Mouse (Mus musculus) forelimb bud, embryonic 11.5 days (tissue): ENCODE measurements around the gene Wrnip1.
A peak's percentile ranks its signal among the peaks of the same experiment; 100 is the strongest.

Experiments used
- DNase-seq: peaks from one replicate; pipeline ENCODE4 v3.0.0-alpha.2; 2012; ENCODE audit warnings: low read depth, low spot score

Gene Wrnip1

GRCm38 (mm10) chr13:32801693-32802221 is at the start of gene Wrnip1:
Gene Wrnip1, plus strand, starts transcription at chr13:32802038.
- peak; percentile 99 for DNase-seq

GRCm38 (mm10) chr13:32752066-32752657 is 49.7 kb upstream of the Wrnip1 start:
- DNase-seq = no peak

- DNase-seq = no peak
Observed at GRCm38 (mm10) chr13:32759036-32759435, 42.8 kb upstream of the Wrnip1 start.

- DNase-seq = no peak
Observed at GRCm38 (mm10) chr13:32760795-32761194, 41.0 kb upstream of the Wrnip1 start.

GRCm38 (mm10) chr13:32763141-32763540 is 38.7 kb upstream of the Wrnip1 start:
- DNase-seq = no peak

GRCm38 (mm10) chr13:32764448-32764847 is 37.4 kb upstream of the Wrnip1 start:
- no peak for DNase-seq

GRCm38 (mm10) chr13:32768104-32768503 is 33.7 kb upstream of the Wrnip1 start:
- DNase-seq = peak; percentile 69

- no peak for DNase-seq
Observed at GRCm38 (mm10) chr13:32769960-32770359, 31.9 kb upstream of the Wrnip1 start.

- DNase-seq = no peak
Observed at GRCm38 (mm10) chr13:32775889-32776288, 25.9 kb upstream of the Wrnip1 start.

GRCm38 (mm10) chr13:32776350-32776749 is 25.5 kb upstream of the Wrnip1 start:
- DNase-seq = no peak

- DNase-seq = no peak
Observed at GRCm38 (mm10) chr13:32778861-32779260, 23.0 kb upstream of the Wrnip1 start.

GRCm38 (mm10) chr13:32783055-32783454 is 18.8 kb upstream of the Wrnip1 start:
- DNase-seq = no peak

- DNase-seq = no peak
Observed at GRCm38 (mm10) chr13:32783816-32784215, 18.0 kb upstream of the Wrnip1 start, which contains the start of gene Mylk4. Gene Mylk4, minus strand, starts transcription at chr13:32783954.

- DNase-seq = no peak
Observed at GRCm38 (mm10) chr13:32787584-32787983, 14.3 kb upstream of the Wrnip1 start.

GRCm38 (mm10) chr13:32789781-32790180 is 12.1 kb upstream of the Wrnip1 start:
- no peak for DNase-seq

GRCm38 (mm10) chr13:32794619-32795018 is 7.2 kb upstream of the Wrnip1 start:
- DNase-seq = no peak

- no peak for DNase-seq
Observed at GRCm38 (mm10) chr13:32795166-32795565, 6.7 kb upstream of the Wrnip1 start.

- DNase-seq = peak; percentile 64
Observed at GRCm38 (mm10) chr13:32797085-32797484, 4.8 kb upstream of the Wrnip1 start.

GRCm38 (mm10) chr13:32799131-32799530 is 2.7 kb upstream of the Wrnip1 start:
- DNase-seq = peak; percentile 49

- no peak for DNase-seq
Observed at GRCm38 (mm10) chr13:32800859-32801258, 979 bp upstream of the Wrnip1 start.

- DNase-seq = no peak
Observed at GRCm38 (mm10) chr13:32802259-32803081, 632 bp downstream of the Wrnip1 start, which contains the start of gene D930007J09Rik. Gene D930007J09Rik, minus strand, starts transcription at chr13:32802849.

- no peak for DNase-seq
Observed at GRCm38 (mm10) chr13:32803701-32804345, 2.0 kb downstream of the Wrnip1 start.
